Mouse (Mus musculus): Measurements from ENCODE around the gene Cchcr1. TPM values are rescaled to one million over a fixed set of nuclear protein-coding genes. Genes with fewer than 3 reads are reported as not detected.
"Not testable (repeated sequence)": the region's sequence is repeated elsewhere in the genome, so short reads cannot be mapped to it uniquely, and the experiment has no call there.

The Cchcr1 gene
- polyA plus RNA-seq, 1 experiment from 2014 or later: 19.1 TPM

GRCm38 (mm10) chr17:35497124-35497523 lies 19.8 kb upstream of the Cchcr1 start:
- ATAC-seq (ENCODE audit: low FRiP score, low TSS enrichment): no peak
- Histone ChIP-seq H3K4me3 (ENCODE audit: low read length) (no peak overlapping the region), H3K9ac (ENCODE audit: low read depth, low read length) (no peak overlapping the region), H3K4me1 (ENCODE audit: control insufficient read depth, insufficient read depth, low read length) (no peaks in the 10 kb centered on the region), H3K4me2 (replicated peaks; ENCODE audit: low read depth, low read length) (no peak overlapping the region), H3K27ac (ENCODE audit: low read depth, low read length) (no peak overlapping the region), H3K36me3 (ENCODE audit: control insufficient read depth, insufficient read depth, low read length) (no peaks in the 10 kb centered on the region), H3K9me3 (ENCODE audit: control insufficient read depth, low read length) (no peaks in the 10 kb centered on the region), H3K27me3 (ENCODE audit: control insufficient read depth, insufficient read depth, low read length) (no peaks in the 10 kb centered on the region)
- WGBS: 98% methylated on average over 7 of the region's 7 CpGs

GRCm38 (mm10) chr17:35502226-35502625 lies 14.7 kb upstream of the Cchcr1 start:
- H3K4me2 ChIP-seq (replicated peaks; ENCODE audit: low read depth, low read length): no peak overlapping the region
- peaks cover 19% of the 10 kb centered on the region for H3K27me3 ChIP-seq (ENCODE audit: control insufficient read depth, insufficient read depth, low read length)
- no peak overlapping the region for H3K4me3 ChIP-seq (ENCODE audit: low read length)
- no peak overlapping the region for H3K27ac ChIP-seq (ENCODE audit: low read depth, low read length)
- H3K9me3 ChIP-seq (ENCODE audit: control insufficient read depth, low read length): no peaks in the 10 kb centered on the region
- H3K4me1 ChIP-seq (ENCODE audit: control insufficient read depth, insufficient read depth, low read length): no peaks in the 10 kb centered on the region
- H3K36me3 ChIP-seq (ENCODE audit: control insufficient read depth, insufficient read depth, low read length): no peaks in the 10 kb centered on the region
- no peak overlapping the region for H3K9ac ChIP-seq (ENCODE audit: low read depth, low read length)
- 2% methylated on average over 6 of the region's 6 CpGs for WGBS
- ATAC-seq (ENCODE audit: low FRiP score, low TSS enrichment): no peak

- WGBS: 60% methylated on average over 5 of the region's 5 CpGs
- no peak overlapping the region for H3K9ac ChIP-seq (ENCODE audit: low read depth, low read length)
- peaks cover 23% of the 10 kb centered on the region for H3K27me3 ChIP-seq (ENCODE audit: control insufficient read depth, insufficient read depth, low read length)
- H3K4me2 ChIP-seq (replicated peaks; ENCODE audit: low read depth, low read length): no peak overlapping the region
- no peak overlapping the region for H3K27ac ChIP-seq (ENCODE audit: low read depth, low read length)
- H3K9me3 ChIP-seq (ENCODE audit: control insufficient read depth, low read length): no peaks in the 10 kb centered on the region
- no peaks in the 10 kb centered on the region for H3K36me3 ChIP-seq (ENCODE audit: control insufficient read depth, insufficient read depth, low read length)
- ATAC-seq (ENCODE audit: low FRiP score, low TSS enrichment): no peak
- H3K4me1 ChIP-seq (ENCODE audit: control insufficient read depth, insufficient read depth, low read length): no peaks in the 10 kb centered on the region
- no peak overlapping the region for H3K4me3 ChIP-seq (ENCODE audit: low read length)
These were observed 14.1 kb upstream of the Cchcr1 start for GRCm38 (mm10) chr17:35502762-35503161.

GRCm38 (mm10) chr17:35503849-35504248 lies 13.1 kb upstream of the Cchcr1 start:
- Histone ChIP-seq H3K4me3 (ENCODE audit: low read length) (no peak overlapping the region), H3K4me2 (replicated peaks; ENCODE audit: low read depth, low read length) (no peak overlapping the region), H3K9me3 (ENCODE audit: control insufficient read depth, low read length) (no peaks in the 10 kb centered on the region), H3K36me3 (ENCODE audit: control insufficient read depth, insufficient read depth, low read length) (no peaks in the 10 kb centered on the region), H3K9ac (ENCODE audit: low read depth, low read length) (no peak overlapping the region), H3K27ac (ENCODE audit: low read depth, low read length) (no peak overlapping the region), H3K4me1 (ENCODE audit: control insufficient read depth, insufficient read depth, low read length) (no peaks in the 10 kb centered on the region), H3K27me3 (ENCODE audit: control insufficient read depth, insufficient read depth, low read length) (peaks cover 28% of the 10 kb centered on the region)
- 34% methylated on average over 5 of the region's 5 CpGs for WGBS
- no peak for ATAC-seq (ENCODE audit: low FRiP score, low TSS enrichment)

- Histone ChIP-seq H3K36me3 (ENCODE audit: control insufficient read depth, insufficient read depth, low read length) (no peaks in the 10 kb centered on the region), H3K9ac (ENCODE audit: low read depth, low read length) (no peak overlapping the region), H3K27me3 (ENCODE audit: control insufficient read depth, insufficient read depth, low read length) (peaks cover 30% of the 10 kb centered on the region), H3K4me1 (ENCODE audit: control insufficient read depth, insufficient read depth, low read length) (no peaks in the 10 kb centered on the region), H3K4me3 (ENCODE audit: low read length) (no peak overlapping the region), H3K4me2 (replicated peaks; ENCODE audit: low read depth, low read length) (no peak overlapping the region), H3K9me3 (ENCODE audit: control insufficient read depth, low read length) (no peaks in the 10 kb centered on the region), H3K27ac (ENCODE audit: low read depth, low read length) (no peak overlapping the region)
- WGBS: 28% methylated on average over 8 of the region's 8 CpGs
- no peak for ATAC-seq (ENCODE audit: low FRiP score, low TSS enrichment)
These were observed 12.0 kb upstream of the Cchcr1 start for GRCm38 (mm10) chr17:35504628-35505481.

- H3K4me3 ChIP-seq (ENCODE audit: low read length): no peak within 1 kb of the TSS
- no peaks in the 10 kb centered on the region for H3K9me3 ChIP-seq (ENCODE audit: control insufficient read depth, low read length)
- ATAC-seq (ENCODE audit: low FRiP score, low TSS enrichment): no peak
- H3K4me2 ChIP-seq (replicated peaks; ENCODE audit: low read depth, low read length): no peak within 1 kb of the TSS
- H3K36me3 ChIP-seq (ENCODE audit: control insufficient read depth, insufficient read depth, low read length): no peaks in the 10 kb centered on the region
- no peaks in the 10 kb centered on the region for H3K4me1 ChIP-seq (ENCODE audit: control insufficient read depth, insufficient read depth, low read length)
- no peak within 1 kb of the TSS for H3K27ac ChIP-seq (ENCODE audit: low read depth, low read length)
- 47% methylated on average over 13 of the region's 13 CpGs for WGBS
- peaks cover 30% of the 10 kb centered on the region for H3K27me3 ChIP-seq (ENCODE audit: control insufficient read depth, insufficient read depth, low read length)
- H3K9ac ChIP-seq (ENCODE audit: low read depth, low read length): no peak within 1 kb of the TSS
These were observed 11.1 kb upstream of the Cchcr1 start, which contains the start of gene Pou5f1 for GRCm38 (mm10) chr17:35505776-35506175. Pou5f1 (plus strand) TSS chr17:35506018.

- H3K36me3 ChIP-seq (ENCODE audit: control insufficient read depth, insufficient read depth, low read length): no peaks in the 10 kb centered on the region
- no peak overlapping the region for H3K27ac ChIP-seq (ENCODE audit: low read depth, low read length)
- no peaks in the 10 kb centered on the region for H3K4me1 ChIP-seq (ENCODE audit: control insufficient read depth, insufficient read depth, low read length)
- 16% methylated on average over 10 of the region's 10 CpGs for whole genome bisulfite sequencing
- H3K4me3 ChIP-seq (ENCODE audit: low read length): no peak overlapping the region
- H3K4me2 ChIP-seq (replicated peaks; ENCODE audit: low read depth, low read length): no peak overlapping the region
- no peaks in the 10 kb centered on the region for H3K9me3 ChIP-seq (ENCODE audit: control insufficient read depth, low read length)
- H3K9ac ChIP-seq (ENCODE audit: low read depth, low read length): no peak overlapping the region
- peaks cover 30% of the 10 kb centered on the region for H3K27me3 ChIP-seq (ENCODE audit: control insufficient read depth, insufficient read depth, low read length)
- ATAC-seq (ENCODE audit: low FRiP score, low TSS enrichment): no peak
These were observed 10.0 kb upstream of the Cchcr1 start for GRCm38 (mm10) chr17:35506881-35507280.

- Histone ChIP-seq H3K4me3 (ENCODE audit: low read length) (no peak overlapping the region), H3K27me3 (ENCODE audit: control insufficient read depth, insufficient read depth, low read length) (peaks cover 30% of the 10 kb centered on the region), H3K9ac (ENCODE audit: low read depth, low read length) (no peak overlapping the region), H3K4me1 (ENCODE audit: control insufficient read depth, insufficient read depth, low read length) (no peaks in the 10 kb centered on the region), H3K27ac (ENCODE audit: low read depth, low read length) (no peak overlapping the region), H3K9me3 (ENCODE audit: control insufficient read depth, low read length) (no peaks in the 10 kb centered on the region), H3K36me3 (ENCODE audit: control insufficient read depth, insufficient read depth, low read length) (peaks cover 6% of the 10 kb centered on the region; the same call in 1 of the 2 replicates), H3K4me2 (replicated peaks; ENCODE audit: low read depth, low read length) (no peak overlapping the region)
- no peak for ATAC-seq (ENCODE audit: low FRiP score, low TSS enrichment)
- WGBS: 24% methylated on average over 13 of the region's 13 CpGs
These were observed 9.2 kb upstream of the Cchcr1 start for GRCm38 (mm10) chr17:35507556-35508260.

GRCm38 (mm10) chr17:35508279-35508678 lies 8.6 kb upstream of the Cchcr1 start:
- H3K4me2 ChIP-seq (replicated peaks; ENCODE audit: low read depth, low read length); H3K36me3 ChIP-seq (ENCODE audit: control insufficient read depth, insufficient read depth, low read length); H3K9ac ChIP-seq (ENCODE audit: low read depth, low read length); H3K4me3 ChIP-seq (ENCODE audit: low read length); ATAC-seq (ENCODE audit: low FRiP score, low TSS enrichment); H3K9me3 ChIP-seq (ENCODE audit: control insufficient read depth, low read length); H3K27ac ChIP-seq (ENCODE audit: low read depth, low read length); H3K4me1 ChIP-seq (ENCODE audit: control insufficient read depth, insufficient read depth, low read length): not testable (repeated sequence)
- WGBS: 68% methylated on average over 4 of the region's 5 CpGs
- H3K27me3 ChIP-seq (ENCODE audit: control insufficient read depth, insufficient read depth, low read length): peaks cover 30% of the 10 kb centered on the region
